Mouse (Mus musculus) gastrocnemius, adult 2 months (tissue): ENCODE data around the gene Catspere2. TPM values are rescaled to one million over a fixed set of nuclear protein-coding genes. Genes with fewer than 3 reads are reported as not detected.
A peak's percentile ranks its signal among the peaks of the same experiment; 100 is the strongest.
"Not testable (repeated sequence)": the region's sequence is repeated elsewhere in the genome, so short reads cannot be mapped to it uniquely, and the experiment has no call there.

Experiments
- DNase-seq: peaks from one replicate; pipeline ENCODE4 v3.0.0; 2022
- H3K27ac ChIP-seq: fragments of 200-600 bp; 2 replicates; pipeline ENCODE4 v1.8.1; 2022; ENCODE audit warnings: mild to moderate bottlenecking
- H3K4me3 ChIP-seq: fragments of 200-600 bp; 2 replicates; pipeline ENCODE4 v1.8.1; 2022; ENCODE audit warnings: mild to moderate bottlenecking, moderate library complexity
- CTCF ChIP-seq: fragments of 200-600 bp; IDR thresholded peaks from 2 replicates; pipeline ENCODE4 v1.8.1; 2022; ENCODE audit warnings: antibody characterized with exemption, mild to moderate bottlenecking, moderate library complexity
- intact Hi-C: fragments of 180-260 bp; cut with DNase I; formaldehyde crosslinking; loops from one replicate; pipeline ENCODE4 v1.15.1; 2025
- long read RNA-seq, 2 experiments: library from polyadenylated mRNA; stranded (forward); transcript quantifications; one replicate each; pipeline ENCODE4 v2.0.0; 2021
- total RNA-seq, 2 experiments: library from RNA; stranded (reverse); gene quantifications; 2 replicates each; pipeline ENCODE4 v1.2.3; 2021

The Catspere2 gene
- total RNA-seq = under 1 TPM; 0.08 to 0.36 TPM
- long read RNA-seq, experiment 1, partial matches to known transcripts = 0 of 5 reads
- long read RNA-seq, experiment 1, other reads (novel, unspliced or antisense) = 5 of 5 reads
- long read RNA-seq, experiment 2, partial matches to known transcripts = 0 of 3 reads
- long read RNA-seq, experiment 2, other reads (novel, unspliced or antisense) = 3 of 3 reads

GRCm38 (mm10) chr1:177983024-177983450 lies at the start of gene Catspere2:
TSS of gene Catspere2 (plus strand) at chr1:177983423.
- peak within 1 kb of the TSS; percentile 81 for H3K27ac ChIP-seq
- intact Hi-C loops = loop anchor here (10.0 kb wide), 2 partner anchors 482 to 538 kb away; partner anchors contain the start of gene Zbtb18
- peak; percentile 33 for TF ChIP-seq CTCF
- peak; percentile 99 for DNase-seq
- peak within 1 kb of the TSS; percentile 81 for H3K4me3 ChIP-seq

DNA sequence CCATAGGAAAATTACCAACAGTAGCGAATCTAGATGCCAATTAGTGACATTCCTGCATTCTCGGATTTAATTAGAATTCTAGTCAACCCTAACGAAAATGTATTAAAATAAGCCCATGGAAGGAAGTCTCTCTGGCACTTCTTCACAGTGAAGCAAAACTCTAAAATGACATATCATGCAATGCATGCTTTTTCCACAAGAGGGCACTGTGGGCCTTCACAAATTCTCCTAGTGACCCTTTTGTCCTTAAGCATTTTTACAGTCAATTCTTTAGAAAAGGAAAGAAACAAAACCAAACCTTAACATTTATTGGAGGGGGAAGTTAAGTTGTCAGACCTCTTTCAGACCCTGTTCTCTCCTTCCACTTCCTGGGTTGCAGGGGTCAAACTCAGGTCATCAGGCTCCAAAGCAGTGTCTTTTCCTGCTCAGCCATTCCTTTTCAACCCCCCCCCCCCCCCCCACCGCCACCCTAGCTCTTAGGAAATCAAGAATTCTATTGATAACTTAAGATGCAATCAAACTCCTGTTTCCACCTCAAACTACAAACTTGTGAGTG lies 42.7 kb upstream of the Catspere2 start:
- DNase-seq, intact Hi-C loops, H3K27ac ChIP-seq, H3K4me3 ChIP-seq: not testable (repeated sequence)
- peak; percentile 53 for TF ChIP-seq CTCF

GRCm38 (mm10) chr1:177981276-177981675 lies 1.9 kb upstream of the Catspere2 start:
- no peak for TF ChIP-seq CTCF
- Histone ChIP-seq H3K27ac (no peak overlapping the region), H3K4me3 (no peak overlapping the region)
- DNase-seq = no peak
- intact Hi-C loops = loop anchor here (10.0 kb wide), 2 partner anchors 484 to 536 kb away; partner anchors contain the start of gene Zbtb18

- peak overlapping the region; percentile 81 for H3K27ac ChIP-seq
- H3K4me3 ChIP-seq = peak overlapping the region; percentile 81
- not testable (repeated sequence) for DNase-seq
- intact Hi-C loops = loop anchor here (10.0 kb wide), 2 partner anchors 481 to 539 kb away; partner anchors contain the start of gene Zbtb18
These were observed 359 bp downstream of the Catspere2 start for GRCm38 (mm10) chr1:177983582-177983981.

- TF ChIP-seq CTCF = no peak
- H3K4me3 ChIP-seq = peak overlapping the region; percentile 43
These were observed 983 bp downstream of the Catspere2 start for GRCm38 (mm10) chr1:177984206-177984605.

GRCm38 (mm10) chr1:177987476-177987875 lies 4.3 kb downstream of the Catspere2 start:
- H3K4me3 ChIP-seq, H3K27ac ChIP-seq, DNase-seq: not testable (repeated sequence)
- intact Hi-C loops = loop anchor here (10.0 kb wide), 2 partner anchors 477 to 543 kb away; partner anchors contain the start of gene Zbtb18

More at GRCm38 (mm10) chr1:177984206-177984605, 983 bp downstream of the Catspere2 start:
- DNase-seq = no peak
- intact Hi-C loops = loop anchor here (2.0 to 10.0 kb wide), 3 partner anchors 183 to 539 kb away; partner anchors contain the start of gene Zbtb18
- H3K27ac ChIP-seq = no peak overlapping the region

GRCm38 (mm10) chr1:178072798-178073197 lies 89.6 kb downstream of the Catspere2 start:
- not testable (repeated sequence) for DNase-seq, H3K27ac ChIP-seq

GRCm38 (mm10) chr1:178097865-178098264 lies 114.6 kb downstream of the Catspere2 start:
- not testable (repeated sequence) for H3K4me3 ChIP-seq
- intact Hi-C loops = loop anchor here (5.0 kb wide), 1 partner anchor 241 kb away; no protein-coding TSS in a partner anchor

More at GRCm38 (mm10) chr1:178072798-178073197, 89.6 kb downstream of the Catspere2 start:
- H3K4me3 ChIP-seq, intact Hi-C loops: not testable (repeated sequence)
- peak; percentile 23; the same call in 1 of the 2 replicates for TF ChIP-seq CTCF

GRCm38 (mm10) chr1:178108514-178108913 lies 125.3 kb downstream of the Catspere2 start:
- intact Hi-C loops, DNase-seq, H3K4me3 ChIP-seq, H3K27ac ChIP-seq: not testable (repeated sequence)

More at GRCm38 (mm10) chr1:178097865-178098264, 114.6 kb downstream of the Catspere2 start:
- H3K27ac ChIP-seq, DNase-seq: not testable (repeated sequence)

- H3K4me3 ChIP-seq, DNase-seq, intact Hi-C loops, H3K27ac ChIP-seq: not testable (repeated sequence)
These were observed 139.0 kb downstream of the Catspere2 start for GRCm38 (mm10) chr1:178122236-178122635.

DNA sequence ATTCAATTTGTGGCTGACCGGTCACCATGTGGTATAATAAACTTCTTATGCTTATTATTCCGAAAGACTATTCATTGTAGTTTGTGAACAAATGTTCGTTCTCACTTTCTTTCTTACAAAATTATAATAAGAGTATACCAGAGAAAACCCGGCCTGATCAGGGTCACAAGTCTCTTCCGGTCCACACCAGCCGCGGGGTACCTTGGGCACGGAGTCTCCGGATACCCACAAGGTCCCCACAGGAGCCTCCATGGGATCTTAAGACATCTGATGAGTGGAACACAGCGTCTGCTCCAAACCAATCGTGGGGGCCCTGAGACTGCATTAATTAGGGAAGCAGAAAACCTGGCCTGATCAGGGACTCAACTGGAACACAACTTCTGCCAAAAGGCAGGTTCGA lies 151.1 kb downstream of the Catspere2 start:
- TF ChIP-seq CTCF = no peak
- intact Hi-C loops = no loop called here
- H3K27ac ChIP-seq = no peak overlapping the region
- H3K4me3 ChIP-seq = no peak overlapping the region
- no peak for DNase-seq

DNA sequence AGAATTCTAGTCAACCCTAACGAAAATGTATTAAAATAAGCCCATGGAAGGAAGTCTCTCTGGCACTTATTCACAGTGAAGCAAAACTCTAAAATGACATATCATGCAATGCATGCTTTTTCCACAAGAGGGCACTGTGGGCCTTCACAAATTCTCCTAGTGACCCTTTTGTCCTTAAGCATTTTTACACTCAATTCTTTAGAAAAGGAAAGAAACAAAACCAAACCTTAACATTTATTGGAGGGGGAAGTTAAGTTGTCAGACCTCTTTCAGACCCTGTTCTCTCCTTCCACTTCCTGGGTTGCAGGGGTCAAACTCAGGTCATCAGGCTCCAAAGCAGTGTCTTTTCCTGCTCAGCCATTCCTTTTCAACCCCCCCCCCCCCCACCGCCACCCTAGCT lies 163.3 kb downstream of the Catspere2 start:
- TF ChIP-seq CTCF = peak; percentile 64
- intact Hi-C loops = loop anchor here (5.0 kb wide), 2 partner anchors 101 to 306 kb away; no protein-coding TSS in a partner anchor
- not testable (repeated sequence) for DNase-seq, H3K4me3 ChIP-seq, H3K27ac ChIP-seq

GRCm38 (mm10) chr1:178146915-178147314 lies 163.7 kb downstream of the Catspere2 start:
- H3K4me3 ChIP-seq, DNase-seq: not testable (repeated sequence)
- intact Hi-C loops = loop anchor here (1.0 to 5.0 kb wide), 3 partner anchors 100 to 305 kb away; no protein-coding TSS in a partner anchor
- H3K27ac ChIP-seq = peak overlapping the region; percentile 46; the same call in 1 of the 2 replicates
